23 mouse cellular contexts compared by ENCODE assay signal in genomic region chr12:17061183-17061722, GRCm38 (mm10). TPM values are rescaled to one million over a fixed set of nuclear protein-coding genes. Genes with fewer than 3 reads are reported as not detected.
DNase-seq lines count a peak whose midpoint lies in the region; ATAC-seq and TF ChIP-seq lines count a peak whose summit lies in the region.
"Had no signal": no experiment of that assay in that cellular context is flagged by ENCODE, and none has a peak within 500 bp of the region (broad histone marks: within the 10 kb centered on the region; RNA-seq: fewer than 3 reads in every experiment).

No protein-coding gene starts in this region.

- no peak overlapping the region for H3K9ac ChIP-seq in forebrain, embryonic 13.5 days
- no peak overlapping the region for H3K9ac ChIP-seq in forebrain, postnatal 0 days
- no peak overlapping the region for H3K9ac ChIP-seq in neural tube, embryonic 13.5 days
- no peak overlapping the region for H3K9ac ChIP-seq in liver, embryonic 11.5 days (ENCODE audit: low read depth, low read length)
- H3K9ac ChIP-seq: kidney, embryonic 15.5 days; liver, embryonic 12.5 days had no signal

- no peak for DNase-seq in forebrain, embryonic 10.5 days (ENCODE audit: extremely low spot score, low spot score)
- DNase-seq in layer of hippocampus, adult 2 months (ENCODE audit: low spot score in 2 of 2), result no peak
- DNase-seq in layer of hippocampus, postnatal 36 days, result no peak
- no peak for DNase-seq in forebrain, postnatal 0 days
- DNase-seq in liver, embryonic 11.5 days (ENCODE audit: low spot score), result no peak
- DNase-seq in adrenal gland, postnatal 14 days, result no peak
- DNase-seq: adrenal gland, postnatal 25 days; cerebellum, adult 18-20 months; cerebellum, postnatal 25 days; gastrocnemius, postnatal 14 days; heart, adult 18-20 months; lung, adult 2 months; right cerebral cortex, postnatal 4 days had no signal

- TF ChIP-seq CTCF in layer of hippocampus, adult 2 months (conservative IDR thresholded peaks at IDR 0.05), result no peak
- no peak for TF ChIP-seq CTCF in forebrain, postnatal 0 days (IDR thresholded peaks at IDR 0.05; ENCODE audit: low read depth)

- no peak overlapping the region for H3K4me3 ChIP-seq in forebrain, embryonic 13.5 days
- H3K4me3 ChIP-seq in forebrain, embryonic 10.5 days, result no peak overlapping the region
- no peak overlapping the region for H3K4me3 ChIP-seq in layer of hippocampus, adult 2 months
- H3K4me3 ChIP-seq in forebrain, postnatal 0 days (ENCODE audit: low read depth, low read length), result no peak overlapping the region
- H3K4me3 ChIP-seq in neural tube, embryonic 13.5 days, result no peak overlapping the region
- no peak overlapping the region for H3K4me3 ChIP-seq in liver, embryonic 11.5 days (ENCODE audit: low read depth, low read length)
- H3K4me3 ChIP-seq: embryonic facial prominence, embryonic 10.5 days; kidney, embryonic 15.5 days; liver, embryonic 12.5 days; megakaryocyte, embryonic 14.5 days had no signal

- H3K4me1 ChIP-seq in forebrain, embryonic 13.5 days, result peaks cover 14% of the 10 kb centered on the region; the same call in 1 of the 2 replicates
- peaks cover 18% of the 10 kb centered on the region for H3K4me1 ChIP-seq in forebrain, embryonic 10.5 days
- 0 out of 2 replicates have a peak, but pooled peaks cover 7% of the 10 kb centered on the region for H3K4me1 ChIP-seq in forebrain, postnatal 0 days (ENCODE audit: insufficient read depth)
- peaks cover 34% of the 10 kb centered on the region for H3K4me1 ChIP-seq in neural tube, embryonic 13.5 days (replicated peaks)
- no peaks in the 10 kb centered on the region for H3K4me1 ChIP-seq in liver, embryonic 11.5 days (replicated peaks; ENCODE audit: control insufficient read depth, insufficient read depth, low read length)
- H3K4me1 ChIP-seq: kidney, embryonic 15.5 days; liver, embryonic 12.5 days; megakaryocyte, embryonic 14.5 days had no signal

- H3K9me3 ChIP-seq in forebrain, embryonic 13.5 days (replicated peaks), result no peaks in the 10 kb centered on the region
- H3K9me3 ChIP-seq in forebrain, embryonic 10.5 days, result no peaks in the 10 kb centered on the region
- no peaks in the 10 kb centered on the region for H3K9me3 ChIP-seq in forebrain, postnatal 0 days (ENCODE audit: low read length)
- no peaks in the 10 kb centered on the region for H3K9me3 ChIP-seq in neural tube, embryonic 13.5 days
- no peaks in the 10 kb centered on the region for H3K9me3 ChIP-seq in liver, embryonic 11.5 days (ENCODE audit: control insufficient read depth, low read length)
- H3K9me3 ChIP-seq: embryonic facial prominence, embryonic 10.5 days; kidney, embryonic 15.5 days; liver, embryonic 12.5 days; megakaryocyte, embryonic 14.5 days had no signal

- H3K27me3 ChIP-seq in forebrain, embryonic 13.5 days, result no peaks in the 10 kb centered on the region
- H3K27me3 ChIP-seq in forebrain, embryonic 10.5 days (ENCODE audit: poor library complexity, severe bottlenecking), result no peaks in the 10 kb centered on the region
- no peaks in the 10 kb centered on the region for H3K27me3 ChIP-seq in forebrain, postnatal 0 days (ENCODE audit: insufficient read depth, low read length)
- peaks cover 5% of the 10 kb centered on the region; the same call in 1 of the 2 replicates for H3K27me3 ChIP-seq in neural tube, embryonic 13.5 days
- H3K27me3 ChIP-seq in liver, embryonic 11.5 days (replicated peaks; ENCODE audit: control insufficient read depth, insufficient read depth, low read length), result no peaks in the 10 kb centered on the region
- H3K27me3 ChIP-seq: liver, embryonic 12.5 days; Patski had no signal

- no peaks in the 10 kb centered on the region for H3K36me3 ChIP-seq in forebrain, embryonic 13.5 days (ENCODE audit: poor library complexity, severe bottlenecking)
- no peaks in the 10 kb centered on the region for H3K36me3 ChIP-seq in forebrain, embryonic 10.5 days (replicated peaks)
- H3K36me3 ChIP-seq in forebrain, postnatal 0 days (ENCODE audit: insufficient read depth), result no peaks in the 10 kb centered on the region
- H3K36me3 ChIP-seq in neural tube, embryonic 13.5 days, result no peaks in the 10 kb centered on the region
- H3K36me3 ChIP-seq in liver, embryonic 11.5 days (ENCODE audit: control insufficient read depth, insufficient read depth, low read length), result no peaks in the 10 kb centered on the region
- H3K36me3 ChIP-seq: embryonic facial prominence, embryonic 10.5 days; kidney, embryonic 15.5 days; liver, embryonic 12.5 days had no signal

- ATAC-seq in forebrain, embryonic 13.5 days, result no peak
- peak; percentile 21; the same call in 1 of the 2 replicates for ATAC-seq in forebrain, postnatal 0 days
- peak; percentile 64; the same call in 1 of the 2 replicates for ATAC-seq in neural tube, embryonic 13.5 days (ENCODE audit: low read depth)
- no peak for ATAC-seq in liver, embryonic 11.5 days (replicated peaks; ENCODE audit: low FRiP score)
- ATAC-seq: CD4-positive, CD25-positive, alpha-beta regulatory T cell, adult 4 months; intestine, embryonic 16.5 days; liver, embryonic 12.5 days; Patski had no signal

- 37% methylated on average over 7 of the region's 7 CpGs for WGBS in forebrain, embryonic 13.5 days
- 65% methylated on average over 7 of the region's 7 CpGs for WGBS in forebrain, embryonic 10.5 days
- 23% methylated on average over 7 of the region's 7 CpGs for WGBS in forebrain, postnatal 0 days
- 14% methylated on average over 7 of the region's 7 CpGs for WGBS in neural tube, embryonic 13.5 days
- 61% methylated on average over 7 of the region's 7 CpGs for WGBS in liver, embryonic 11.5 days

- H3K27ac ChIP-seq in forebrain, embryonic 13.5 days, result peak overlapping the region; percentile 66
- H3K27ac ChIP-seq in forebrain, embryonic 10.5 days, result no peak overlapping the region
- H3K27ac ChIP-seq in layer of hippocampus, adult 2 months, result peak overlapping the region; percentile 87
- H3K27ac ChIP-seq in forebrain, postnatal 0 days (ENCODE audit: low read depth, low read length), result peak overlapping the region; percentile 54; the same call in 1 of the 2 replicates
- peak overlapping the region; percentile 69 for H3K27ac ChIP-seq in neural tube, embryonic 13.5 days (replicated peaks)
- no peak overlapping the region for H3K27ac ChIP-seq in liver, embryonic 11.5 days (ENCODE audit: low read depth, low read length)
- H3K27ac ChIP-seq: embryonic facial prominence, embryonic 10.5 days; kidney, embryonic 15.5 days; liver, embryonic 12.5 days had no signal

- H3K4me2 ChIP-seq in forebrain, embryonic 13.5 days, result no peak overlapping the region
- no peak overlapping the region for H3K4me2 ChIP-seq in forebrain, postnatal 0 days (ENCODE audit: low read depth)
- H3K4me2 ChIP-seq in neural tube, embryonic 13.5 days, result no peak overlapping the region
- H3K4me2 ChIP-seq in liver, embryonic 11.5 days, result no peak overlapping the region
- H3K4me2 ChIP-seq: kidney, embryonic 15.5 days; liver, embryonic 12.5 days had no signal

RNA-seq across cellular contexts. Expression of gene 2410004P03Rik, which starts 49.7 kb away (rescaled TPM):
- polyA plus RNA-seq in forebrain, embryonic 13.5 days (2015; fragmentation: Nextera tagmentation; extraction: Ambion mirVana), result 1.3 and 2.9 TPM in 2 replicates
- polyA plus RNA-seq in forebrain, embryonic 10.5 days (2016; fragmentation: Nextera tagmentation; extraction: Ambion mirVana), result 0.60 and 1.1 TPM in 2 replicates
- total RNA-seq in layer of hippocampus, adult 2 months (2021), result under 1 TPM; 0.52 to 0.61 TPM
- under 1 TPM; 0.25 to 0.61 TPM for total RNA-seq in layer of hippocampus, postnatal 36 days (2021)
- total RNA-seq in forebrain, postnatal 0 days (2014; rRNA removed), result 8.5 and 9.2 TPM in 2 replicates
- 8.5 and 9.4 TPM in 2 replicates for polyA plus RNA-seq in forebrain, postnatal 0 days (2015; fragmentation: Nextera tagmentation; extraction: Ambion mirVana)
- 1.1 and 1.6 TPM in 2 replicates for polyA plus RNA-seq in neural tube, embryonic 13.5 days (2015; fragmentation: Nextera tagmentation; extraction: Ambion mirVana)
- polyA plus RNA-seq in liver, embryonic 11.5 days (2014; fragmentation: Nextera tagmentation; extraction: Ambion mirVana), result 0.11 and 0.40 TPM in 2 replicates
- not detected in 2 replicates for total RNA-seq in adrenal gland, postnatal 14 days (2021)
- total RNA-seq: adrenal gland, postnatal 25 days; gastrocnemius, postnatal 14 days had no signal
- polyA plus RNA-seq: heart, embryonic 14.5 days; liver, embryonic 12.5 days; Patski had no signal

Comparison
In these comparisons a context has a peak if more than half of its experiments do, and no peak if none do; other contexts are left out.
1. ATAC-seq: peak in forebrain, postnatal 0 days (single experiment) and neural tube, embryonic 13.5 days (single experiment); none in forebrain, embryonic 13.5 days (single experiment) and liver, embryonic 11.5 days (single experiment).
2. H3K27ac ChIP-seq: peak in forebrain, embryonic 13.5 days (single experiment), layer of hippocampus, adult 2 months (single experiment), forebrain, postnatal 0 days (single experiment) and neural tube, embryonic 13.5 days (single experiment); none in forebrain, embryonic 10.5 days (single experiment) and liver, embryonic 11.5 days (single experiment).